Mouse (Mus musculus): ENCODE results near the gene Slc25a16.

Gene Slc25a16

GRCm38 (mm10) chr10:62919925-62920765 lies at the start of gene Slc25a16:
Gene Slc25a16 (plus strand): TSS chr10:62920633.
- H3K36me3 ChIP-seq (ENCODE audit: insufficient read depth, low read length) = no peaks in the 10 kb centered on the region
- no peak for TF ChIP-seq NANOG (IDR thresholded peaks at IDR 0.05; ENCODE audit: borderline replicate concordance, low read length)
- TF ChIP-seq CTCF (conservative IDR thresholded peaks at IDR 0.05; ENCODE audit: low read length) = no peak
- no peak for TF ChIP-seq POU5F1 (IDR thresholded peaks at IDR 0.05; ENCODE audit: borderline replicate concordance, low read length)
- peaks cover 27% of the 10 kb centered on the region for H3K4me1 ChIP-seq (replicated peaks; ENCODE audit: low read depth, low read length)
- peak within 1 kb of the TSS; percentile 98 for H3K4me3 ChIP-seq (replicated peaks; ENCODE audit: low read length)
- no peaks in the 10 kb centered on the region for H3K9me3 ChIP-seq (ENCODE audit: low read length)
- no peaks in the 10 kb centered on the region for H3K27me3 ChIP-seq (ENCODE audit: insufficient read depth, low read length)

- Histone ChIP-seq H3K4me3 (replicated peaks; ENCODE audit: low read length) (peak overlapping the region; percentile 43), H3K4me1 (replicated peaks; ENCODE audit: low read depth, low read length) (peaks cover 97% of the 10 kb centered on the region), H3K27me3 (ENCODE audit: insufficient read depth, low read length) (no peaks in the 10 kb centered on the region), H3K36me3 (ENCODE audit: insufficient read depth, low read length) (peaks cover 100% of the 10 kb centered on the region), H3K9me3 (ENCODE audit: low read length) (no peaks in the 10 kb centered on the region)
- 0 out of 2 replicates have a peak, but pooled peaks have one; percentile 14 for TF ChIP-seq CTCF (conservative IDR thresholded peaks at IDR 0.05; ENCODE audit: low read length)
- TF ChIP-seq NANOG (IDR thresholded peaks at IDR 0.05; ENCODE audit: borderline replicate concordance, low read length) = no peak
- no peak for TF ChIP-seq POU5F1 (IDR thresholded peaks at IDR 0.05; ENCODE audit: borderline replicate concordance, low read length)
These were observed 45.6 kb upstream of the Slc25a16 start for GRCm38 (mm10) chr10:62874828-62875227.

- Histone ChIP-seq H3K27me3 (ENCODE audit: insufficient read depth, low read length) (no peaks in the 10 kb centered on the region), H3K4me1 (replicated peaks; ENCODE audit: low read depth, low read length) (peaks cover 97% of the 10 kb centered on the region), H3K9me3 (ENCODE audit: low read length) (no peaks in the 10 kb centered on the region), H3K4me3 (replicated peaks; ENCODE audit: low read length) (peak overlapping the region; percentile 43), H3K36me3 (ENCODE audit: insufficient read depth, low read length) (peaks cover 100% of the 10 kb centered on the region)
- no peak for TF ChIP-seq CTCF (conservative IDR thresholded peaks at IDR 0.05; ENCODE audit: low read length)
- TF ChIP-seq POU5F1 (IDR thresholded peaks at IDR 0.05; ENCODE audit: borderline replicate concordance, low read length) = no peak
- TF ChIP-seq NANOG (IDR thresholded peaks at IDR 0.05; ENCODE audit: borderline replicate concordance, low read length) = no peak
These were observed 44.9 kb upstream of the Slc25a16 start for GRCm38 (mm10) chr10:62875565-62875964.

GRCm38 (mm10) chr10:62878056-62878455 lies 42.4 kb upstream of the Slc25a16 start:
- TF ChIP-seq CTCF (conservative IDR thresholded peaks at IDR 0.05; ENCODE audit: low read length) (no peak), NANOG (IDR thresholded peaks at IDR 0.05; ENCODE audit: borderline replicate concordance, low read length) (no peak), POU5F1 (IDR thresholded peaks at IDR 0.05; ENCODE audit: borderline replicate concordance, low read length) (no peak)
- H3K9me3 ChIP-seq (ENCODE audit: low read length) = no peaks in the 10 kb centered on the region
- peaks cover 100% of the 10 kb centered on the region for H3K36me3 ChIP-seq (ENCODE audit: insufficient read depth, low read length)
- H3K4me1 ChIP-seq (replicated peaks; ENCODE audit: low read depth, low read length) = peaks cover 97% of the 10 kb centered on the region
- H3K4me3 ChIP-seq (replicated peaks; ENCODE audit: low read length) = peak overlapping the region; percentile 58
- H3K27me3 ChIP-seq (ENCODE audit: insufficient read depth, low read length) = no peaks in the 10 kb centered on the region

- H3K36me3 ChIP-seq (ENCODE audit: insufficient read depth, low read length) = peaks cover 93% of the 10 kb centered on the region
- TF ChIP-seq POU5F1 (IDR thresholded peaks at IDR 0.05; ENCODE audit: borderline replicate concordance, low read length) (no peak), CTCF (conservative IDR thresholded peaks at IDR 0.05; ENCODE audit: low read length) (peak; percentile 79)
- H3K27me3 ChIP-seq (ENCODE audit: insufficient read depth, low read length) = no peaks in the 10 kb centered on the region
- peak overlapping the region; percentile 95 for H3K4me3 ChIP-seq (replicated peaks; ENCODE audit: low read length)
- peaks cover 79% of the 10 kb centered on the region for H3K4me1 ChIP-seq (replicated peaks; ENCODE audit: low read depth, low read length)
- no peaks in the 10 kb centered on the region for H3K9me3 ChIP-seq (ENCODE audit: low read length)
These were observed 39.2 kb upstream of the Slc25a16 start for GRCm38 (mm10) chr10:62881211-62881610.

GRCm38 (mm10) chr10:62883933-62884372 lies 36.5 kb upstream of the Slc25a16 start:
- Histone ChIP-seq H3K9me3 (ENCODE audit: low read length) (no peaks in the 10 kb centered on the region), H3K4me3 (replicated peaks; ENCODE audit: low read length) (peak overlapping the region; percentile 95), H3K27me3 (ENCODE audit: insufficient read depth, low read length) (no peaks in the 10 kb centered on the region), H3K36me3 (ENCODE audit: insufficient read depth, low read length) (peaks cover 91% of the 10 kb centered on the region), H3K4me1 (replicated peaks; ENCODE audit: low read depth, low read length) (peaks cover 61% of the 10 kb centered on the region)
- TF ChIP-seq NANOG (IDR thresholded peaks at IDR 0.05; ENCODE audit: borderline replicate concordance, low read length) (no peak; the same call in 1 of the 2 replicates), POU5F1 (IDR thresholded peaks at IDR 0.05; ENCODE audit: borderline replicate concordance, low read length) (no peak)

GRCm38 (mm10) chr10:62884517-62884916 lies 35.9 kb upstream of the Slc25a16 start:
- Histone ChIP-seq H3K9me3 (ENCODE audit: low read length) (no peaks in the 10 kb centered on the region), H3K4me3 (replicated peaks; ENCODE audit: low read length) (peak overlapping the region; percentile 95), H3K27me3 (ENCODE audit: insufficient read depth, low read length) (no peaks in the 10 kb centered on the region), H3K4me1 (replicated peaks; ENCODE audit: low read depth, low read length) (peaks cover 60% of the 10 kb centered on the region), H3K36me3 (ENCODE audit: insufficient read depth, low read length) (peaks cover 91% of the 10 kb centered on the region)
- TF ChIP-seq POU5F1 (IDR thresholded peaks at IDR 0.05; ENCODE audit: borderline replicate concordance, low read length) = no peak
- TF ChIP-seq CTCF (conservative IDR thresholded peaks at IDR 0.05; ENCODE audit: low read length) = no peak
- TF ChIP-seq NANOG (IDR thresholded peaks at IDR 0.05; ENCODE audit: borderline replicate concordance, low read length) = no peak

GRCm38 (mm10) chr10:62885460-62885859 lies 35.0 kb upstream of the Slc25a16 start:
- H3K27me3 ChIP-seq (ENCODE audit: insufficient read depth, low read length) = no peaks in the 10 kb centered on the region
- H3K4me3 ChIP-seq (replicated peaks; ENCODE audit: low read length) = peak overlapping the region; percentile 95
- H3K9me3 ChIP-seq (ENCODE audit: low read length) = no peaks in the 10 kb centered on the region
- peaks cover 91% of the 10 kb centered on the region for H3K36me3 ChIP-seq (ENCODE audit: insufficient read depth, low read length)
- TF ChIP-seq CTCF (conservative IDR thresholded peaks at IDR 0.05; ENCODE audit: low read length) = no peak
- peaks cover 55% of the 10 kb centered on the region for H3K4me1 ChIP-seq (replicated peaks; ENCODE audit: low read depth, low read length)

Data from E14TG2a.4 (cell line).